Comparison of ENCODE assay signal across 8 mouse cellular contexts in genomic region chr5:52865825-52866224, GRCm38 (mm10). TPM values are rescaled to one million over a fixed set of nuclear protein-coding genes. Genes with fewer than 3 reads are reported as not detected.
A peak's percentile ranks its signal among the peaks of the same experiment; 100 is the strongest.
DNase-seq lines count a peak whose midpoint lies in the region; ATAC-seq and TF ChIP-seq lines count a peak whose summit lies in the region.
"Had no signal": no experiment of that assay in that cellular context is flagged by ENCODE, and none has a peak within 500 bp of the region (broad histone marks: within the 10 kb centered on the region; RNA-seq: fewer than 3 reads in every experiment).

No protein-coding gene starts in this region.

- TF ChIP-seq CTCF in hindbrain, postnatal 0 days (IDR thresholded peaks at IDR 0.05; ENCODE audit: low read depth), result no peak

- H3K27me3 ChIP-seq in hindbrain, postnatal 0 days (ENCODE audit: insufficient read depth, low read length), result no peaks in the 10 kb centered on the region
- H3K27me3 ChIP-seq: limb, embryonic 13.5 days had no signal

- H3K9me3 ChIP-seq in hindbrain, postnatal 0 days (ENCODE audit: low read length), result no peaks in the 10 kb centered on the region
- H3K9me3 ChIP-seq: limb, embryonic 13.5 days had no signal

- 46% methylated on average over 9 of the region's 9 CpGs for WGBS in hindbrain, postnatal 0 days

- H3K27ac ChIP-seq in hindbrain, postnatal 0 days, result no peak overlapping the region
- H3K27ac ChIP-seq: limb, embryonic 13.5 days had no signal

- no peak overlapping the region for H3K9ac ChIP-seq in hindbrain, postnatal 0 days (replicated peaks; ENCODE audit: low read length)
- H3K9ac ChIP-seq: limb, embryonic 13.5 days had no signal

- H3K4me1 ChIP-seq in hindbrain, postnatal 0 days (ENCODE audit: insufficient read depth, low read length), result no peaks in the 10 kb centered on the region

- H3K36me3 ChIP-seq in hindbrain, postnatal 0 days (ENCODE audit: insufficient read depth, low read length), result peaks cover 56% of the 10 kb centered on the region

- H3K4me2 ChIP-seq in hindbrain, postnatal 0 days (ENCODE audit: low read depth, low read length), result no peak overlapping the region
- H3K4me2 ChIP-seq: limb, embryonic 13.5 days had no signal

- H3K4me3 ChIP-seq in hindbrain, postnatal 0 days (ENCODE audit: low read length), result no peak overlapping the region
- H3K4me3 ChIP-seq: limb, embryonic 13.5 days had no signal

- peak; percentile 66 for DNase-seq in urinary bladder, postnatal 14 days (ENCODE audit: low spot score)
- DNase-seq in urinary bladder, postnatal 4 days (ENCODE audit: low spot score in 2 of 2), result no peak
- peak; percentile 36 to 65 for DNase-seq in cerebellum, postnatal 25 days
- peak; percentile 64 to 66 for DNase-seq in lung, postnatal 4 days
- no peak for DNase-seq in layer of hippocampus, postnatal 10 days (ENCODE audit: low spot score in 2 of 2)
- DNase-seq in hindbrain, postnatal 0 days (ENCODE audit: low spot score), result no peak

- ATAC-seq in hematopoietic stem cell, adult 5-6 weeks (replicated peaks in 1 of 2; ENCODE audit: insufficient read depth in 1 of 2, low FRiP score in 2 of 2, low TSS enrichment in 1 of 2, low read depth in 1 of 2, poor library complexity in 2 of 2, severe bottlenecking in 2 of 2), result peak; percentile 86 to 88
- ATAC-seq in hindbrain, postnatal 0 days, result no peak

RNA-seq across cellular contexts. Expression of gene Anapc4, which starts 32.0 kb away (rescaled TPM):
- 84.4 and 97.2 TPM in 2 replicates for total RNA-seq in hematopoietic stem cell, adult 5-6 weeks (2017)
- 10 to 100 TPM; 90.7 to 92.6 TPM for total RNA-seq in layer of hippocampus, postnatal 10 days (2021)
- total RNA-seq in hindbrain, postnatal 0 days (2014; rRNA removed), result 45.8 and 48.8 TPM in 2 replicates
- polyA plus RNA-seq in hindbrain, postnatal 0 days (2015; fragmentation: Nextera tagmentation; extraction: Ambion mirVana), result 73.8 and 77.5 TPM in 2 replicates

Comparison
In these comparisons a context has a peak if more than half of its experiments do, and no peak if none do; other contexts are left out.
1. DNase-seq: peak in urinary bladder, postnatal 14 days (single experiment), cerebellum, postnatal 25 days (2 of 2) and lung, postnatal 4 days (2 of 2); none in urinary bladder, postnatal 4 days (0 of 2), layer of hippocampus, postnatal 10 days (0 of 2) and hindbrain, postnatal 0 days (single experiment).